In genomic region chr6:71934081-71934556, GRCm38 (mm10) we compare ENCODE assay signal across 8 mouse cellular contexts. TPM values are rescaled to one million over a fixed set of nuclear protein-coding genes. Genes with fewer than 3 reads are reported as not detected.
DNase-seq lines count a peak whose midpoint lies in the region; ATAC-seq and TF ChIP-seq lines count a peak whose summit lies in the region.

No protein-coding gene starts in this region.

- no peak overlapping the region for H3K4me3 ChIP-seq in midbrain, postnatal 0 days (ENCODE audit: low read depth, low read length)
- no peak overlapping the region for H3K4me3 ChIP-seq in midbrain, embryonic 11.5 days (ENCODE audit: low read depth, low read length)
- no peak overlapping the region for H3K4me3 ChIP-seq in heart, embryonic 12.5 days
- H3K4me3 ChIP-seq in stomach, postnatal 0 days (ENCODE audit: low read depth, low read length) = no peak overlapping the region

- H3K4me2 ChIP-seq in midbrain, postnatal 0 days (ENCODE audit: low read depth, low read length, poor library complexity, severe bottlenecking) = no peak overlapping the region
- H3K4me2 ChIP-seq in midbrain, embryonic 11.5 days = no peak overlapping the region
- 0 out of 2 replicates have a peak overlapping the region, but pooled peaks have one; percentile 25 for H3K4me2 ChIP-seq in heart, embryonic 12.5 days
- no peak overlapping the region for H3K4me2 ChIP-seq in stomach, postnatal 0 days (replicated peaks; ENCODE audit: low read depth)

- no peak; the same call in 1 of the 2 replicates for ATAC-seq in midbrain, postnatal 0 days (ENCODE audit: low FRiP score)
- no peak for ATAC-seq in midbrain, embryonic 11.5 days (ENCODE audit: low FRiP score)
- peak; percentile 79 for ATAC-seq in heart, embryonic 12.5 days (ENCODE audit: insufficient number of reproducible peaks, low FRiP score)
- ATAC-seq in stomach, postnatal 0 days (ENCODE audit: low FRiP score, low TSS enrichment) = peak; percentile 74; the same call in 1 of the 2 replicates

- H3K27me3 ChIP-seq in midbrain, postnatal 0 days (ENCODE audit: insufficient read depth, low read length) = no peaks in the 10 kb centered on the region
- no peaks in the 10 kb centered on the region for H3K27me3 ChIP-seq in midbrain, embryonic 11.5 days (ENCODE audit: control insufficient read depth, insufficient read depth, low read length)
- H3K27me3 ChIP-seq in heart, embryonic 12.5 days (replicated peaks) = no peaks in the 10 kb centered on the region
- no peaks in the 10 kb centered on the region for H3K27me3 ChIP-seq in stomach, postnatal 0 days (ENCODE audit: control insufficient read depth, insufficient read depth, low read length)

- H3K4me1 ChIP-seq in midbrain, postnatal 0 days (ENCODE audit: insufficient read depth, low read length) = no peaks in the 10 kb centered on the region
- H3K4me1 ChIP-seq in midbrain, embryonic 11.5 days (ENCODE audit: control insufficient read depth, insufficient read depth, low read length) = no peaks in the 10 kb centered on the region
- peaks cover 43% of the 10 kb centered on the region for H3K4me1 ChIP-seq in heart, embryonic 12.5 days (replicated peaks)
- no peaks in the 10 kb centered on the region; the same call in 1 of the 2 replicates for H3K4me1 ChIP-seq in stomach, postnatal 0 days (replicated peaks; ENCODE audit: control insufficient read depth, insufficient read depth)

- TF ChIP-seq CTCF in midbrain, postnatal 0 days (IDR thresholded peaks at IDR 0.05) = no peak
- no peak for TF ChIP-seq CTCF in stomach, postnatal 0 days (IDR thresholded peaks at IDR 0.05; ENCODE audit: low read depth)

- no peaks in the 10 kb centered on the region for H3K9me3 ChIP-seq in midbrain, postnatal 0 days (ENCODE audit: low read length)
- H3K9me3 ChIP-seq in midbrain, embryonic 11.5 days (ENCODE audit: control insufficient read depth, low read length) = no peaks in the 10 kb centered on the region
- H3K9me3 ChIP-seq in heart, embryonic 12.5 days (replicated peaks) = no peaks in the 10 kb centered on the region
- no peaks in the 10 kb centered on the region for H3K9me3 ChIP-seq in stomach, postnatal 0 days (ENCODE audit: control insufficient read depth, low read length)

- H3K27ac ChIP-seq in midbrain, postnatal 0 days (ENCODE audit: low read depth, low read length) = no peak overlapping the region
- H3K27ac ChIP-seq in midbrain, embryonic 11.5 days (ENCODE audit: low read depth, low read length) = no peak overlapping the region
- H3K27ac ChIP-seq in heart, embryonic 12.5 days (ENCODE audit: poor library complexity, severe bottlenecking) = peak overlapping the region; percentile 86
- H3K27ac ChIP-seq in stomach, postnatal 0 days (replicated peaks) = peak overlapping the region; percentile 36; the same call in 1 of the 2 replicates

- peak; percentile 45 for DNase-seq in midbrain, postnatal 0 days (ENCODE audit: low spot score)
- no peak for DNase-seq in midbrain, embryonic 11.5 days (ENCODE audit: low spot score, missing footprints)
- peak; percentile 15 for DNase-seq in brain, adult 2 months (ENCODE audit: low read depth, low spot score)
- peak; percentile 26 to 48 for DNase-seq in kidney, postnatal 36 days
- peak; percentile 28 for DNase-seq in stomach, postnatal 0 days (ENCODE audit: low spot score)
- DNase-seq in left cerebral cortex, adult 18-20 months (ENCODE audit: low spot score in 2 of 2) = no peak
- no peak for DNase-seq in spleen, adult 12 weeks (ENCODE audit: low spot score)

- 46% methylated on average over 2 of the region's 2 CpGs for WGBS in midbrain, postnatal 0 days
- 69% methylated on average over 2 of the region's 2 CpGs for WGBS in midbrain, embryonic 11.5 days
- WGBS in heart, embryonic 12.5 days = 2% methylated on average over 2 of the region's 2 CpGs
- WGBS in stomach, postnatal 0 days = 29% methylated on average over 2 of the region's 2 CpGs

- no peak for TF ChIP-seq EP300 in stomach, postnatal 0 days (optimal IDR thresholded peaks at IDR 0.05)

- no peak overlapping the region for H3K9ac ChIP-seq in midbrain, postnatal 0 days (replicated peaks; ENCODE audit: low read length, poor library complexity, severe bottlenecking)
- no peak overlapping the region for H3K9ac ChIP-seq in midbrain, embryonic 11.5 days (ENCODE audit: low read length)
- no peak overlapping the region; the same call in 1 of the 2 replicates for H3K9ac ChIP-seq in heart, embryonic 12.5 days
- H3K9ac ChIP-seq in stomach, postnatal 0 days (ENCODE audit: low read length) = no peak overlapping the region

- peaks cover 68% of the 10 kb centered on the region for H3K36me3 ChIP-seq in midbrain, postnatal 0 days (ENCODE audit: insufficient read depth, low read length)
- H3K36me3 ChIP-seq in midbrain, embryonic 11.5 days (ENCODE audit: control insufficient read depth, insufficient read depth, low read length) = peaks cover 28% of the 10 kb centered on the region
- peaks cover 73% of the 10 kb centered on the region for H3K36me3 ChIP-seq in heart, embryonic 12.5 days
- peaks cover 31% of the 10 kb centered on the region for H3K36me3 ChIP-seq in stomach, postnatal 0 days (ENCODE audit: control insufficient read depth, insufficient read depth, low read length)

RNA-seq across cellular contexts. Expression of gene Polr1a, which starts 25.3 kb away (rescaled TPM):
- total RNA-seq in midbrain, postnatal 0 days (2014; rRNA removed) = 21.8 and 30.6 TPM in 2 replicates
- 13.8 and 15.8 TPM in 2 replicates for polyA plus RNA-seq in midbrain, postnatal 0 days (2015; fragmentation: Nextera tagmentation; extraction: Ambion mirVana)
- 26.5 and 27.3 TPM in 2 replicates for polyA plus RNA-seq in midbrain, embryonic 11.5 days (2014; fragmentation: Nextera tagmentation; extraction: Ambion mirVana)
- polyA plus RNA-seq in heart, embryonic 12.5 days (2016; fragmentation: Nextera tagmentation; extraction: Ambion mirVana) = 30.6 and 36.0 TPM in 2 replicates
- polyA plus RNA-seq in stomach, postnatal 0 days (2015; fragmentation: Nextera tagmentation; extraction: Ambion mirVana) = 8.4 and 9.8 TPM in 2 replicates
- 10 to 100 TPM; 31.4 to 31.8 TPM for total RNA-seq in left cerebral cortex, adult 18-20 months (2021)

RNA-seq across cellular contexts. Expression of gene Ptcd3, which starts 25.6 kb away (rescaled TPM):
- 59.6 and 64.9 TPM in 2 replicates for total RNA-seq in midbrain, postnatal 0 days (2014; rRNA removed)
- polyA plus RNA-seq in midbrain, postnatal 0 days (2015; fragmentation: Nextera tagmentation; extraction: Ambion mirVana) = 57.9 and 58.4 TPM in 2 replicates
- 125 and 126 TPM in 2 replicates for polyA plus RNA-seq in midbrain, embryonic 11.5 days (2014; fragmentation: Nextera tagmentation; extraction: Ambion mirVana)
- polyA plus RNA-seq in heart, embryonic 12.5 days (2016; fragmentation: Nextera tagmentation; extraction: Ambion mirVana) = 115 and 116 TPM in 2 replicates
- 31.1 and 32.4 TPM in 2 replicates for polyA plus RNA-seq in stomach, postnatal 0 days (2015; fragmentation: Nextera tagmentation; extraction: Ambion mirVana)
- 10 to 100 TPM; 64.2 to 65.2 TPM for total RNA-seq in left cerebral cortex, adult 18-20 months (2021)

Comparison
In these comparisons a context has a peak if more than half of its experiments do, and no peak if none do; other contexts are left out.
1. DNase-seq: peak in midbrain, postnatal 0 days (single experiment), brain, adult 2 months (single experiment), kidney, postnatal 36 days (2 of 2) and stomach, postnatal 0 days (single experiment); none in midbrain, embryonic 11.5 days (single experiment), left cerebral cortex, adult 18-20 months (0 of 2) and spleen, adult 12 weeks (single experiment).
2. ATAC-seq: peak in heart, embryonic 12.5 days (single experiment) and stomach, postnatal 0 days (single experiment); none in midbrain, postnatal 0 days (single experiment) and midbrain, embryonic 11.5 days (single experiment).
3. H3K27ac ChIP-seq: peak in heart, embryonic 12.5 days (single experiment) and stomach, postnatal 0 days (single experiment); none in midbrain, postnatal 0 days (single experiment) and midbrain, embryonic 11.5 days (single experiment).